Mouse (Mus musculus) T-helper 1 cell (primary cell): ENCODE data around the gene Zfp973.
"Not testable (repeated sequence)": the region's sequence is repeated elsewhere in the genome, so short reads cannot be mapped to it uniquely, and the experiment has no call there.

Experiments used
- in situ Hi-C: fragments of 300-600 bp; cut with MboI, MseI; formaldehyde crosslinking; loops from one replicate; pipeline ENCODE4 v1.15.1; 2025; ENCODE audit warnings: high pct_unique_total_duplicates

Gene Zfp973

DNA sequence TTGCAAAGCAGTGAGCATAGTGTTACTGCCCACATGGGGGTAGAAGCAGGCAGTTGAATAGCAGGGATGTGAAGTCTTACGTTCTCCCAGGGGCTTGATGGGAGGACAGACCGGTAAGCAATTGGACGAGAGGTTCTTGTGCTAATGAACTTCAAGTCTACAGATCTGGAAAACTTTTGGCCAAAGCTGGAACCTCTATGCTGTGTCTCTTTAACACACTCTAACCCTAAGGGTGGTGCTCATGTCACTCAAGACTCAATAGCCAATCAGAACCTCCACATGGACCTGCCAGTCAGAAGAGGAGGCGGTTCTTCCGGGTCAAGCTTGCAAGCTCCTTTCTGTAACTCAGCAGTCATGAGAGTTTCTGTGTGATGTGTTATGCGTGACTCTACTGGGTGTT lies at the start of gene Zfp973:
Gene Zfp973, plus strand, starts transcription at position 301 of the 400 bp plus-strand sequence.
- in situ Hi-C loops = not testable (repeated sequence)

DNA sequence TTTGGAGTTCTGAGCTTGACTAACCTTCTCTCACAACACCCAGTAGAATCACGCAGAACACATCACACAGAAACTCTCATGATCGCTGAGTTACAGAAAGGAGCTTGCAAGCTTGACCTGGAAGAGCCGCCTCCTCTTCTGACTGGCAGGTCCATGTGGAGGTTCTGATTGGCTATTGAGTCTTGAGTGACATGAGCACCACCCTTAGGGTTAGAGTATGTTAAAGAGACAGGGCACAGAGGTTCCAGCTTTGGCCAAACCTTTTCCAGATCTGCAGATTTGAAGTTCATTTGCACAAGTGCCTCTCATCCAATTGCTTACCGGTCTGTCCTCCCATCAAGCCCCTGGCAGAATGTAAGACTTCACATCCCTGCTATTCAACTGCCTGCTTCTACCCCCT lies 34.1 kb upstream of the Zfp973 start, which contains the start of gene Gm14308:
Gene Gm14308, minus strand, starts transcription at position 101 of the 400 bp plus-strand sequence.
- in situ Hi-C loops = loop anchor here (25.0 kb wide), 2 partner anchors 576 to 1474 kb away; partner anchors contain the start of gene Gm14410

DNA sequence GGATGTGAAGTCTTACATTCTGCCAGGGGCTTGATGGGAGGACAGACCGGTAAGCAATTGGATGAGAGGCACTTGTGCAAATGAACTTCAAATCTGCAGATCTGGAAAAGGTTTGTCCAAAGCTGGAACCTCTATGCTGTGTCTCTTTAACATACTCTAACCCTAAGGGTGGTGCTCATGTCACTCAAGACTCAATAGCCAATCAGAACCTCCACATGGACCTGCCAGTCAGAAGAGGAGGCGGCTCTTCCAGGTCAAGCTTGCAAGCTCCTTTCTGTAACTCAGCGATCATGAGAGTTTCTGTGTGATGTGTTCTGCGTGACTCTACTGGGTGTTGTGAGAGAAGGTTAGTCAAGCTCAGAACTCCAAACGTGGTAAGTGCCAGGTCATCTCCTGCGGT lies 37.7 kb downstream of the Zfp973 start, which contains the start of gene Gm14305:
Gene Gm14305, plus strand, starts transcription at position 278 of the 400 bp plus-strand sequence.
- in situ Hi-C loops = loop anchor here (10.0 kb wide), 2 partner anchors 1063 to 1213 kb away; partner anchors contain the start of gene Gm11007
